Mouse (Mus musculus) bone marrow, adult 2 months (tissue): ENCODE results near the gene Elf5. TPM values are rescaled to one million over a fixed set of nuclear protein-coding genes. Genes with fewer than 3 reads are reported as not detected.

Source experiments
- H3K27ac ChIP-seq: fragments of 200-500 bp; 2 replicates; pipeline ENCODE4 v1.5.1; 2012; ENCODE audit warnings: low read depth, mild to moderate bottlenecking, control low read depth, inconsistent platforms, low read length; ENCODE audit not compliant: control insufficient read depth, poor library complexity, insufficient read depth
- H3K4me1 ChIP-seq: fragments of 200-500 bp; 2 replicates; pipeline ENCODE4 v1.6.1; 2011; ENCODE audit warnings: low read length; ENCODE audit not compliant: control insufficient read depth, insufficient read depth
- H3K4me3 ChIP-seq: fragments of 200-500 bp; replicated peaks from 2 replicates; pipeline ENCODE3; 2011; ENCODE audit warnings: mild to moderate bottlenecking, low read depth, low read length, control low read depth; ENCODE audit not compliant: control insufficient read depth
- CTCF ChIP-seq: fragments of 200-500 bp; IDR thresholded peaks from 2 replicates; pipeline ENCODE4 v1.5.1; 2011; ENCODE audit warnings: low read length, control low read depth; ENCODE audit not compliant: control insufficient read depth, insufficient read depth
- POLR2A ChIP-seq: fragments of 200-500 bp; IDR thresholded peaks from 2 replicates; pipeline ENCODE4 v1.6.1; 2011; ENCODE audit warnings: low read depth, mild to moderate bottlenecking, control low read depth, low read length, borderline replicate concordance; ENCODE audit not compliant: control insufficient read depth
- WGBS: fragments of 180-500 bp; shearing (Covaris S2); methylation state at CpG from one replicate; pipeline ENCODE4 v1.1.7; 2018; 5-methylcytosine and 5-hydroxymethylcytosine counted together
- polyA plus RNA-seq: library from polyadenylated mRNA; stranded (reverse); fragments of >200 nt; gene quantifications from 2 replicates; pipeline ENCODE4 v1.2.4, GENCODE M21; 2011; ENCODE audit warnings: low replicate concordance; ENCODE audit not compliant: missing spikeins, insufficient read depth, insufficient read length

The Elf5 gene
- polyA plus RNA-seq, 1 experiment = not detected

- no peaks in the 10 kb centered on the region for H3K4me1 ChIP-seq
- H3K4me3 ChIP-seq = no peak overlapping the region
- WGBS = 78% methylated on average over 4 of the region's 4 CpGs
- H3K27ac ChIP-seq = no peak overlapping the region
- TF ChIP-seq POLR2A (no peak), CTCF (no peak)
Observed at GRCm38 (mm10) chr2:103400691-103401090, 10.8 kb upstream of the Elf5 start.

- WGBS = 65% methylated on average over 3 of the region's 3 CpGs
Observed at GRCm38 (mm10) chr2:103406239-103406638, 5.2 kb upstream of the Elf5 start.

GRCm38 (mm10) chr2:103411816-103412215 lies 328 bp downstream of the Elf5 start:
- TF ChIP-seq CTCF (no peak), POLR2A (no peak)
- no peak overlapping the region for H3K27ac ChIP-seq
- H3K4me1 ChIP-seq = no peaks in the 10 kb centered on the region
- 82% methylated on average over 3 of the region's 3 CpGs for WGBS
- no peak overlapping the region for H3K4me3 ChIP-seq

More at GRCm38 (mm10) chr2:103406239-103406638, 5.2 kb upstream of the Elf5 start:
- Histone ChIP-seq H3K4me3 (no peak overlapping the region), H3K27ac (no peak overlapping the region), H3K4me1 (no peaks in the 10 kb centered on the region)
- TF ChIP-seq POLR2A = no peak
- TF ChIP-seq CTCF = no peak

- TF ChIP-seq CTCF (no peak), POLR2A (no peak)
- Histone ChIP-seq H3K27ac (no peak overlapping the region), H3K4me3 (no peak overlapping the region), H3K4me1 (no peaks in the 10 kb centered on the region)
- WGBS = 79% methylated on average over 5 of the region's 5 CpGs
Observed at GRCm38 (mm10) chr2:103413381-103413780, 1.9 kb downstream of the Elf5 start.

GRCm38 (mm10) chr2:103415774-103416173 lies 4.3 kb downstream of the Elf5 start:
- H3K4me3 ChIP-seq = no peak overlapping the region
- H3K4me1 ChIP-seq = no peaks in the 10 kb centered on the region
- WGBS = 81% methylated on average over 3 of the region's 3 CpGs
- H3K27ac ChIP-seq = no peak overlapping the region
- TF ChIP-seq CTCF (no peak), POLR2A (no peak)

- Histone ChIP-seq H3K4me3 (no peak overlapping the region), H3K4me1 (no peaks in the 10 kb centered on the region), H3K27ac (no peak overlapping the region)
- WGBS = 67% methylated on average over 15 of the region's 15 CpGs
- TF ChIP-seq POLR2A (no peak), CTCF (no peak)
Observed at GRCm38 (mm10) chr2:103420650-103421507, 9.4 kb downstream of the Elf5 start.

- WGBS = 71% methylated on average over 12 of the region's 12 CpGs
- no peak for TF ChIP-seq POLR2A
- TF ChIP-seq CTCF = no peak
- H3K4me1 ChIP-seq = no peaks in the 10 kb centered on the region
- no peak overlapping the region for H3K4me3 ChIP-seq
- no peak overlapping the region for H3K27ac ChIP-seq
Observed at GRCm38 (mm10) chr2:103423884-103424283, 12.4 kb downstream of the Elf5 start.

- no peak overlapping the region for H3K4me3 ChIP-seq
- H3K4me1 ChIP-seq = no peaks in the 10 kb centered on the region
- no peak for TF ChIP-seq POLR2A
- peak; percentile 75 for TF ChIP-seq CTCF
- no peak overlapping the region for H3K27ac ChIP-seq
- WGBS = 15% methylated on average over 12 of the region's 12 CpGs
Observed at GRCm38 (mm10) chr2:103424349-103425026, 13.0 kb downstream of the Elf5 start.
